Mouse (Mus musculus): Measurements from ENCODE around the gene Rhob.
A peak's percentile ranks its signal among the peaks of the same experiment; 100 is the strongest.

Gene Rhob

GRCm38 (mm10) chr12:8499871-8500596 lies at the start of gene Rhob:
Rhob (minus strand) TSS chr12:8500009.
- DNase-seq (ENCODE audit: low read depth, low spot score), result peak; percentile 91

DNA sequence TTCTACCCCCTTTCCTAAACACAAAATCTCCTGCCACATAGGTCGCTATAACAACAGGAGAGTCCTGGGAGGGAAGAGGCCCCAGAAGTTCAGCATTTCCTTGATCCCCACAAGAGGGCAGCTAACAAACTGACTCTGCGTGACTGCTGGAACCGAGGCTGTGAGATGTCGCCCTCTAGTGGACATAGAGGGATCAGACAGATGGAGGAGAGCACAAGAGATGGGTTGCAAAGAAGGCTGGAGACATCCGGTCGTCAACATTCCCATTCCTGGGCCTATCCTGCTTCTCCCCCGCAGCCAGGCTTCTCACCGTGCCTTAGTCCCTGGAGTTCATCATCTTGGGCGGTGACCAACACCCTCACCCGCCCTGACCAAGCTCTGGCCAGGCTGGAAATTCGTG lies 47.5 kb upstream of the Rhob start:
- peak; percentile 77 for DNase-seq (ENCODE audit: low read depth, low spot score)

- no peak for DNase-seq (ENCODE audit: low read depth, low spot score)
Measured at GRCm38 (mm10) chr12:8546801-8547200, 47.0 kb upstream of the Rhob start.

DNA sequence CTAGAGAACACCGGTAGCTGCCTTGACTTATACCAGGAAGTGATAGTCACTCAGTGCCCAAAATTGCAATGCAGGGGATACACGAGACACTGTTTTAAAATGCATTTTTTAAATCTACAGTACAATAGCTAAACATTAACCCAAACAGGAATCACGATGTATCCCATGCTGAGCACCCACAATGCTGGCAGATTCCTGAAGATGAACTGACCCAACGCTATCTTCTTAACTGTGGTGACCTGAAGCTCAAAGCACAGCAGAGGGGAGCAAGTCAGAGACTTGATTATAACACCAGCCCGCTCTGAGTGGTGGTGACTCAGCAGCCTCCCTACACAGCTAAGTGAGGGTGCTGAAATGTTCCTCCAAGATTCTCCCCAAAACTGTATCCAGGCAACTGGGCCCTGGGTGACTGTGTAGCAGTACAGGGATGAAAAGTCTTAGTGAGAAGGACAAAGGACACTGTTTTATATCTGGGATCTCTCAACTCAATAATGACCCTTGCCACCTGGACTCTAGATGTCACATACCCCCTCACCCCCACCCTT lies 45.3 kb upstream of the Rhob start:
- DNase-seq (ENCODE audit: low read depth, low spot score), result no peak

GRCm38 (mm10) chr12:8542371-8542770 lies 42.6 kb upstream of the Rhob start:
- no peak for DNase-seq (ENCODE audit: low read depth, low spot score)

- no peak for DNase-seq (ENCODE audit: low read depth, low spot score)
Measured at GRCm38 (mm10) chr12:8539471-8539870, 39.7 kb upstream of the Rhob start.

GRCm38 (mm10) chr12:8537291-8537690 lies 37.5 kb upstream of the Rhob start:
- no peak for DNase-seq (ENCODE audit: low read depth, low spot score)

DNA sequence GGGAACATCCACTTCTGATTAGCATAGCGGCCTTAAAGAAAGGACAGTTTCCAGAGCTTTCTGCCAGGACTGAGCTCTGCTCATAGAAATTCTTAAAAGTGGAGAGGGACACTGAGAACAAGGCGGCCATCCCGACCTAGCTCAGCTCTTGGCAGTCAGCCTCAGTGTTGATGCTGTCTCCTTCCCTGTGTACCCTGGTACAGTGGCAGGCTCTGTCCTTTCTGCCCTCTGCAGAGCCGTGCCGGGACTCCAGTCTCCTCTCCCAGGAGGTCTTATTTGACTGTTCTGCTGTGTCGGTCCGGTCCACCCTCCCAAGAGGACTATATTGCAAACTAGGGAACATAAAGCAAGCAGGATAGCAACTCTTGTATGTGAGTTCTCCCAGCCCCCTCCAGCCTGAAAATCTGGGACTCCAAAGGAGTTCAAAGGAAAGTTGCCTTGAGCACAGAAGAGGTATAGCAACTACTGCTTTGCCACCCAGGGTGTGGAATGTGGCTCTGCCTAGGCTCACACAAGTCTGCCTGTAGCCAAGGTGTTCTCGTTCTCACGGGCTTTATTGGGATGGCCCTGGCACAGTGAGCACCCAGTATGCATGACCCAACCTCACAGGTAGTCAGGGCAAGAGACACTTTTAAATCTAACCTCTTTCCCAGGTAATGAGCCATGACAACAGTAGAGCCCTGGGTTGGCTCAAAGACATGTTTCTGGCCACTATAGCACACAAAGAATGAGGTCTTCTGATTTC lies 36.6 kb upstream of the Rhob start:
- DNase-seq (ENCODE audit: low read depth, low spot score), result no peak

GRCm38 (mm10) chr12:8535596-8535995 lies 35.8 kb upstream of the Rhob start:
- DNase-seq (ENCODE audit: low read depth, low spot score), result no peak

DNA sequence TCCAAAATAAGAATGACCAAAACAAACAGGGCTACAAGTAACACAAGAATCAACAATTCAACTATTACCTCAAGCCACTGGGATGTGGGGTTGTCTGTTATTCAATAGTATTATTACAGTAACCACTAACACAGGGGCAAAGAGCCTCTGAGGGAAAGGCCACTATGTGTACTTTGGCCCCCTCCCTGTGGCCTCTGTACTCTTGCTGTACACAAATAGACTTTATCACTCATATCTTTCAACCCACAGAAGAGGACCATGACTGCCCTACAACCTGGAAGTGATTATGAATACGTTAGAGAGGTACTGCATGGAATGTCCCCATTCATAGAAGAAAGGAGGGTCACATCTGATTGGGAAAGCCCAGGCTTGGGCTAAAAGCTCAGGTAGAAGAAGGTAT lies 35.1 kb upstream of the Rhob start:
- DNase-seq (ENCODE audit: low read depth, low spot score), result no peak

GRCm38 (mm10) chr12:8527770-8528169 lies 28.0 kb upstream of the Rhob start:
- no peak for DNase-seq (ENCODE audit: low read depth, low spot score)

GRCm38 (mm10) chr12:8527175-8527574 lies 27.4 kb upstream of the Rhob start:
- no peak for DNase-seq (ENCODE audit: low read depth, low spot score)

- DNase-seq (ENCODE audit: low read depth, low spot score), result no peak
Measured at GRCm38 (mm10) chr12:8524062-8524461, 24.3 kb upstream of the Rhob start.

DNA sequence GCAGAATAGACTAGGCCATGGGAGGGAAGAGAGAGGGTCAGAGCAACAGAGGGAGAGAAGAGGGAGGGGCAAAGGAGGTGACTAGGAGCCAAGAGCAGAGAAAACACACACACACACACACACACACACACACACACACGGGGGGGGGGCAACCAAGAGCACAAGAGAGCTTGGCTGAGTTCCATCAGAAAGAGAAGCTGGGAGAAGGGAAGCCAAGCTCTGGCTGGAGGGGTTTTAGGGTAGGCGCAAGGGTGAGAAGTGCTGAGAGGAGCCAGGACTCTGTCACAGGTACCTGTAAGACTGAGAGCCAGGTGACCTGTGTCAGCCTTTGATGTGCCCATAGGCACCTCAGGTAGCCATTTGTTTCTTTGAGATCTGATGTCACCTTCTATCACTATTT lies 22.9 kb upstream of the Rhob start:
- DNase-seq (ENCODE audit: low read depth, low spot score), result no peak

- DNase-seq (ENCODE audit: low read depth, low spot score), result no peak
Measured at GRCm38 (mm10) chr12:8521375-8522047, 21.7 kb upstream of the Rhob start.

- no peak for DNase-seq (ENCODE audit: low read depth, low spot score)
Measured at GRCm38 (mm10) chr12:8519431-8520160, 19.8 kb upstream of the Rhob start.

DNA sequence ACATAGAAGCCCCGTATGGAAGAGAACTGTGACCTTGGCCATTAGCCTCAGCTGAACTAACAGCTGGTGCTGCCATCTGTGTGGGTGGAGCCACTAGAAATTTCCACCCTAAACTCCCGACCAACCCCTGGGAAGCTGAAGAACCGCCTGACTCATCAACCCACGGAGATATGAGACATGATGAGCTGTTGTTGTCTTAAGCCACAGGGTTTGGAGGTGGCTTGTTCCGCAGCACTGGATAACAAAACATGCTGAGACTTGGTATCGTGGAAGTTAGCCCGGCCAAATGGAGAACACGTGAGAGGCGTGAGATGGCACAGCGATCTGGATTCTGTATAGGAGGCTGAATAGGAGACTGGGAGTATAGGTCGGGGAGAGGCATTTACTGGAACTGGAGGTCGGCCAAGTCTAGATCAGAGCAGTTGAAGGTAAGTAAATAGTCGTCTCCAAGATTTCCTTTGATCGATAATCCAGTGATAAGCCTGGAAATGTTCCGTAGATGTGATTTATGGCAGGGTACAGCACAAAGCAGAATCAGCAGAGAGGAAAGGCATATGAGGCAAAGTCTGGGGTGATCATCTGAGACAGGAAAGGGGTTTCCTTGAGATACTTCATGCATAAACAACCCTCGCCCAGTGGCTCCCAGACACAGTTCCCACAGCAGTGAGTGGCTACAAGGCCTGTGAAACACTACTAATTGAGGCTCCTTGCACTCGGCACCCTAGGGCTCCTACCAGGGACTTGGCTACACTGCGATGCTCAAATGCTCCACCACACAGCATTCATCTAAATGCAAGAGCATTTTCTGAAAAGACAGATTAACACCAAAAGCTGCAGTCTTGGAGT lies 11.5 kb upstream of the Rhob start:
- DNase-seq (ENCODE audit: low read depth, low spot score), result no peak

GRCm38 (mm10) chr12:8510317-8510988 lies 10.6 kb upstream of the Rhob start:
- no peak for DNase-seq (ENCODE audit: low read depth, low spot score)

DNA sequence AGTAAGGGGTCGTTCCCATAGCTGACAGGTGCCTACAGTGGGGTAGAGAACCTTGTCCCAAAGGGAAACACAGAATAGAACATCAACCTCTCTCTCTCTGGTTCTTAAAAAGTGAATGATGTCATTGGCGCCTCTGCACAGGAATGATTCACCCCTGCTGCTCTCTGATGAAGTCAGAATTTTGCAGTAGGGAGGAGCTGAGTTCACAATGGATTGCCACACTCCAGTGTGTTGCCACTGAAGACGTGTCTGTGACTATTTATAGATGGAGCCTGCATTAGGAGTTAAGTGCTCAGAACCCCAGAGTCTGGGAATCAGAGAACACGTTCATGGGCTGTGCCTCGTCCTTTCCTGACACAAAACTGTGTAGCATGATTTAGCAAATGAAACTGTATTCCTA lies 9.9 kb upstream of the Rhob start:
- DNase-seq (ENCODE audit: low read depth, low spot score), result no peak

Measured in WW6 (cell line).